Mouse (Mus musculus): ENCODE results near the gene Tctex1d2. TPM values are rescaled to one million over a fixed set of nuclear protein-coding genes. Genes with fewer than 3 reads are reported as not detected.

Tctex1d2 gene
- total and polyA plus RNA-seq, 3 experiments = 13.0 to 239 (median 23.7) TPM

DNA sequence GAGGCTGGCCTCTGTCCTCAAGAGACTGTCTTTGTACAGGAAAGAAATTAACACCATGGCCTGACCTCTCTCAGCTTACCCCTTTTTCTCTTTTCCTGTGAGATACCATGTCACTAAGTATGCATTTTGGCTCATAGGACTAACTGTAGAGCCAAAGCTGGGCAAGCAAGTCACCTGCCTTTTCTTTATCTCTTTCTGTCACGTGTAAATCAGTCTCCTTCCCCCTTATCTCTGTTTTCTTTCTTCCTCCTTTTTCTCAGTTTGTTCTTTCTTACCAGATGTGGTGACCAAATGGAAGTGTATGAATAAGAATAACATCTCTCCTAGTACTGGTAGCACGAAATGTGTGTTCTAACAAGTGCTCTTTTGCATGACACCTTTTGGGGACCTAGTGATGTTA, 34.6 kb upstream of the Tctex1d2 start (continued):
- no peak for TF ChIP-seq JUND (IDR thresholded peaks at IDR 0.05; ENCODE audit: low read depth, low read length)
- TF ChIP-seq POLR2AphosphoS2 (IDR thresholded peaks at IDR 0.05; ENCODE audit: low read length) = no peak
- no peak for TF ChIP-seq POLR2AphosphoS5 (IDR thresholded peaks at IDR 0.05; ENCODE audit: borderline replicate concordance, low read depth, low read length)
- no peak for TF ChIP-seq MAZ (IDR thresholded peaks at IDR 0.05; ENCODE audit: low read depth, low read length)
- TF ChIP-seq ZNF384 (IDR thresholded peaks at IDR 0.05; ENCODE audit: low read depth, low read length) = no peak
- TF ChIP-seq SIN3A (IDR thresholded peaks at IDR 0.05; ENCODE audit: low read length) = peak; percentile 66
- 0 out of 2 replicates have a peak, but pooled peaks have one; percentile 19 for TF ChIP-seq TAL1 (IDR thresholded peaks at IDR 0.05; ENCODE audit: low read length)
- TF ChIP-seq RCOR1 (IDR thresholded peaks at IDR 0.05; ENCODE audit: low read depth, low read length) = peak; percentile 90

- Histone ChIP-seq H3K79me2 (ENCODE audit: control insufficient read depth, insufficient read depth, low read length, poor library complexity) (no peaks in the 10 kb centered on the region), H3K9me3 (replicated peaks; ENCODE audit: insufficient read depth, low read length) (no peaks in the 10 kb centered on the region), H3K4me3 (ENCODE audit: control insufficient read depth in 1 of 2, insufficient read depth in 1 of 2, low read depth in 2 of 2, low read length in 2 of 2) (no peak overlapping the region), H3K9ac (ENCODE audit: control insufficient read depth, low read depth, low read length, poor library complexity, severe bottlenecking) (no peak overlapping the region), H3K36me3 (ENCODE audit: control insufficient read depth in 1 of 2, insufficient read depth in 2 of 2, low read length in 2 of 2) (peaks cover 13 to 49% of the 10 kb centered on the region in 2 experiments), H3K27me3 (ENCODE audit: control insufficient read depth in 1 of 2, insufficient read depth in 2 of 2, low read length in 2 of 2) (no peaks in the 10 kb centered on the region), H3K27ac (ENCODE audit: control insufficient read depth, low read depth, low read length) (no peak overlapping the region), H3K4me1 (ENCODE audit: control insufficient read depth in 1 of 2, insufficient read depth in 2 of 2, low read length in 2 of 2) (peaks cover 13 to 28% of the 10 kb centered on the region in 2 experiments)
- TF ChIP-seq ELF1 (IDR thresholded peaks at IDR 0.05; ENCODE audit: low read depth, low read length) (no peak), HCFC1 (IDR thresholded peaks at IDR 0.05; ENCODE audit: low read depth, low read length) (no peak), SMC3 (IDR thresholded peaks at IDR 0.05; ENCODE audit: low read depth, low read length) (no peak), KAT2A (conservative IDR thresholded peaks at IDR 0.05; ENCODE audit: low read depth, low read length) (no peak), MYB (IDR thresholded peaks at IDR 0.05; ENCODE audit: low read depth, low read length) (no peak), SIN3A (IDR thresholded peaks at IDR 0.05; ENCODE audit: low read length) (no peak), BHLHE40 (IDR thresholded peaks at IDR 0.05; ENCODE audit: borderline replicate concordance, low read depth, low read length) (no peak), POLR2AphosphoS2 (IDR thresholded peaks at IDR 0.05; ENCODE audit: low read length) (no peak), MXI1 (IDR thresholded peaks at IDR 0.05; ENCODE audit: low read depth, low read length) (no peak), MEF2A (IDR thresholded peaks at IDR 0.05; ENCODE audit: extremely low read depth, insufficient replicate concordance, low read depth, low read length, poor library complexity, severe bottlenecking) (no peak), ZKSCAN1 (IDR thresholded peaks at IDR 0.05; ENCODE audit: low read depth, low read length) (no peak), E2F4 (IDR thresholded peaks at IDR 0.05; ENCODE audit: borderline replicate concordance, low read depth, low read length) (no peak), TCF12 (IDR thresholded peaks at IDR 0.05; ENCODE audit: low read depth, low read length) (no peak), ZC3H11A (IDR thresholded peaks at IDR 0.05; ENCODE audit: low read depth, low read length) (no peak)
- no peak for DNase-seq (ENCODE audit: low read depth, low spot score)
These were observed 32.7 kb upstream of the Tctex1d2 start for GRCm38 (mm10) chr16:32386826-32387225.

All from MEL (cell line).